Mouse (Mus musculus) adrenal gland, adult 2 months (tissue): ENCODE data around the gene Plvap. TPM values are rescaled to one million over a fixed set of nuclear protein-coding genes. Genes with fewer than 3 reads are reported as not detected.

Source experiments
- DNase-seq: peaks from one replicate; pipeline ENCODE4 v3.0.0; 2021
- polyA plus RNA-seq: library from polyadenylated mRNA; depleted of rRNA; stranded (reverse); fragments of >200 nt; gene quantifications from 2 replicates; pipeline ENCODE4 v1.2.3, GENCODE M21; 2012
- total RNA-seq, 2 experiments: library from RNA; stranded (reverse); gene quantifications; 2 replicates each; pipeline ENCODE4 v1.2.3; 2021

Plvap gene
- total and polyA plus RNA-seq, 3 experiments: 198 to 559 (median 219) TPM

DNA sequence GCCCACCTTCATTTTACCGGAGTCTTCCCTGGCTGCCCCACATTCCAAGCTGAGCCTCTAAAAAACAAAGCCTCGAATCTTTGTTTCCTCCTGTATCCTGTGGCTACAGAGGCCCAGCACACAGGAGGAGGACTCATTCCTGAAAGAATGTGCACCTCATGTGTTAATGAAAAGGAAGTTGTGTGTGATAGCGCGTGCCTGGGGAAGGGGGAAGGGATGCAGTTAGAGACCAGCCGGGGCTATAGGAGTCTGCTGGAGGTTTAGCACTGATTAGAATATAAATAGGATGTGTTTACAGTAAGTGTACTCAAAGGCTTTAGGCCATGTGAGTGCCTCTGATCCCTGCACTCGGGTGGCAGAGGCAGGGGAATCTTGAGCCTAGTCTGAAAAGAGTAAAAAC lies 14.7 kb upstream of the Plvap start:
- DNase-seq: no peak

DNA sequence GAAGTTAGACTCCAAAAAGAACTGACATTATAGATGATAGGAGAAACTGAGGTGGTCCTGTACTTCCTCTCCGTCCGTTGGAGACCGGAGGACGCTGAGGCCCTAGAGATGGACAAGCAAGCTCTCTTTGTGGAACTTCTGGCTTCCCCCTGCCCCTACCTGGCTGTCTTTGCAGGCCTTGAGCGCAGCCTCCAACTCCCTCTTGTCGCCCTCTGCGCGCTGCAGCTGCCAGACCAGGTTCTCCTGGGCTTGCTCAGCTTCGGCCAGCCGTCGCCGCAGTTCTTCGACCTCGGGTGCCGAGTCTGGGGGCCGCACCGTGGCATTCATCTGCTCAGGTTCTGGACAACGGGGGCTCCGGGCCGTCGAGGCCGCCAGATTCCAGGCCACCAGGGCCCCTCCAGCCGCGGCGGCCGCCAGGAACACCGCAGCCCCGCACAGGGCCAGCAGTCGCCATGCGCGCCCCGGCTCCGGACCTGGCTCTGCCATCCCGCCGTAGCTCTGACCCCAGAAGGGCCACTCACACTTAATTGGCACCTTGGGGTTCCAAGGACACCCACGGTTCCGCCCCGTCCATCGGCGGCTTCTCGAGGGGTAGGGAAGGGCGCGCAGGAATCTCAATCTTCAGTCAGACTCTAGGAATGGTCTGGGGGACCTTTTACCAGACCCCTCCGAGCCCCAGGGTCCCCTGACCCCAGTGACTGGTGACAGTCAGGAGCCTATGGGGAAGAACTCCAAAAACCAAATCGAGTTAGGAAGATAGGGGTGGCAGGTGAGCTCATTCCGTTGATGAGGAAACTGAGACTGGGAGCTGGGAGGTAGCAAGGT lies 13.9 kb upstream of the Plvap start, which contains the start of gene Ccdc194:
Ccdc194 (minus strand) TSS at position 486 of the 825 bp plus-strand sequence.
- no peak for DNase-seq

DNA sequence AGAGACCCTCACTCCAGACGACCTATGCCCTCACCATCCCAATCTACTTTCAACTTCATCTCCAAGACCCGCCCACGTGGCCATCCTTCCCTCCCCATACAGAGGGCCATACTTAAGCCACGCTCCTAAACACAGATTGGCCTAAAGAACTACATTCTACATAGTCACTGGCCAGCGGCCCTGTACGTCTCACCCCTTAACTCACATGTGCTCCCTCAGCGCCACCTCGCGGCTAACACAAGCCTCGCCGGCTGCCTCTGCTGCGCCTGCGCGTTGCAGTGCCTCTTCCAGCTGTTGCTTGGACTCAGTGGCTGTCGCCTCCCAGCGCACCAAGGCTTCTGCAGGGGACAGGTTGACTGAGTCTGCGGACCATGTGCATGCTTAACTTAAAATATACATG lies 10.1 kb upstream of the Plvap start:
- DNase-seq: peak; percentile 95

DNA sequence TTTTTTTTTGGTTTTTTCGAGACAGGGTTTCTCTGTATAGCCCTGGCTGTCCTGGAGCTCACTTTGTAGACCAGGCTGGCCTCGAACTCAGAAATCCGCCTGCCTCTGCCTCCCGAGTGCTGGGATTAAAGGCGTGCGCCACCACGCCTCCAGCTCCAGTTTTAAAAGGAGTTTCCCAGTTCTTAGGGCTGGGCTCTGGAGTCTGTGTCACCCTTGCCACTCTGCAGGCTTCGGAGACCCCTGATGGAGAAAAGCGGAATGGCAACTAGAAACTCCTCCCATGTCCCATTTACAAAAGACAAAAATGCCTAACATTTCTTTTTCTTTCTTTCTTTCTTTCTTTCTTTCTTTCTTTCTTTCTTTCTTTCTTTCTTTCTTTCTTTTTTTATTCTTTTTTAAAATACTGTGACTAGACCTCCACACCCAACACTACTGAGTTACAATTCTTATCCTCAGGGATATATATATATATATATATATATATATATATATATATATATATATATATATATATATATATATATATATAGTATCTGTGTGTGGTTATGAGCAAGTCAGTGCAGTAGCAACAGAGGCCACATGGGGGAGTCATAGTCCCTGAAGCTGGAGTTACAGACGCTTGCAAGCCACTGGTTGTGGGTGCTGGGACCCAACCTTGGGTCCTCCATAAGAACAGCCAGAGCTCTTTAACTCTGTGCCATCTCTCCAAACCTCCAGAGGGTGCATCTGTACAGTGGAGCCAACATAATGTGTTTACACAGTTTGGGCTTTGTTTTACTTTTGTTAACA lies 7.7 kb upstream of the Plvap start:
- DNase-seq: peak; percentile 72

DNA sequence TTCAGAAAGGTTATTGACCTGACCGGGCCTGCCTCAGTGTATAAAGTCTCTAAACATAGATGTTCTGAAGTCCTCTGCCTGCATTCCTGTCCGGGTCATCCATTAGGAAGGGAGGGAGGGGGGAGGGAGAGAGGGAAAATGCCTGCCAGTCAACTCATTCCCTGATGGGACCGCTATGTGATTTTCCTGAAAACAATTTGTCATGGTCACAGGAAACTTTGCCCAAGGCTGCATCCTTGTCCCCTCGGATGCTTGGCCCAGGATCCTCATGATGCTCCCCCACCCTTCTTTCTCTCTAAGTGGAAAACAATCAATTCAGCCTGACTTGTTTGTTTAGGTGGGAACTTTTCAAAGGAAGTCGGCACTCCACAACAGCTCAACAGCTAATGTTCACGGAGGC lies 5.2 kb upstream of the Plvap start:
- DNase-seq: peak; percentile 60

DNA sequence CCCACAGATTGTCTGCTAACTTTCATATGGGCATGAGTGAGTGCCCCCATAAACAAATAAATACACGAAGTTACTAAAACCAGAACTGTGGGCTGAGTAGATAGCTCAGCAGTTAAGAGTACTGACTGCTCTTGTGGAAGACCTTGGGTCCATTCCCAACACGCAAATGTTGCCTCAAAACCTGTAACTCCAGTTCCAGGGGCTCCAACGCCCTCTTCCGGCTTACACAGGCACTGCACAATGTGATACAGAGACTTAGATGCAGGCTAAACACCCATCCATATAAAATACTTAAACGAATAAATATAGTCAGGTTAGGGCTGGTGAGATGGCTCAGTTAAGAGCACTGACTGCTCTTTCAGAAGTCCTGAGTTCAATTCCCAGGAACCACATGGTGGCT lies 3.5 kb upstream of the Plvap start:
- no peak for DNase-seq

DNA sequence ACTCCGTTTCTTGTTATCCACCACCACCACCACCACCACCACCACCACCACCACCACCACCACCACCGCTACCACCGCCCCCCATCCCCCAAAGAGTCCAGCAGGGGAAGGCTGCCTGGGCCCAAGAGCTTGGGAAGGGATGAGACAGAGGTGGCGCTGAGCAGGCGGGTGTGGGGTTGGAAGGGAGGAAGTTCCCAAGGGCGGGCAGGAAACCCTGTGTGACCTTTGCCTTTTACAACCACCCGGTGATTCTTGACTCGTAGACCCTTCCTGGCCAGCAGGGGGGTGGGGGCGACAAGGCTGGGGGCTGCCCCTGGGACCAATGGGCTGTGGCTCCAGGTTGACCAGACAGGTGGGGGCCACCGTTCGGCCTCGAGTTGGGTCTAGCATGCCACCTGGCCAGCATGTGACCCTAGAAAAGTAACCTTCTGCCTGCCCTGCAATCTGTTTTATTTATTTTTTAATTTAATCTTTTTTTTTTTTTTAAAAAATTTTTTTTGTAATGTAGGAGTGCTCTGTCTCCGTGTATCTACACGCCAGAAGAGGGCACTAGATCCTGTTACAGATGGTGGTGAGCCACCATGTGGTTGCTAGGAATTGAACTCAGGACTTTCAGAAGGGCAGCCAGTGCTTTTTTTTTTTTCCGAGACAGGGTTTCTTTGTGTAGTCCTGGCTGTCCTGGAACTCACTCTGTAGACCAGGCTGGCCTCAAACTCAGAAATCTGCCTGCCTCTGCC lies 1.6 kb upstream of the Plvap start:
- peak; percentile 52 for DNase-seq

DNA sequence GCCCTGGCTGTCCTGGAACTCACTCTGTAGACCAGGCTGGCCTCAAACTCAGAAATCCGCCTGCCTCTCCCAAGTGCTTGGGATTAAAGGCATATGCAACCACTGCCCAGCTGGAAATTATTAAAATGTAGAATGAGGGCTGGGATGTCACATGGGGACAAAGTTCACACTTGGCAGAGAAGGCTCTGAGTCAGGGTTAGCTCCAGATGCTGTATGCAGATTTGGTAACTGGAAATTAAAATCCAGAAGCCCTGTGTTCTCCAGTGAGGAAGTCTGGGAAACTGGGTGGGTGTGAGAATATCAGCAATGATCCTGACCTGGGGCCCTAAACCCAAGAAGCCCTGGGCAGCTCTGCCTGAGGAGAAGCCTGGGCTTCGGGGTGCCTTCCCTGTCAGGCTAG lies 2.2 kb downstream of the Plvap start:
- no peak for DNase-seq

DNA sequence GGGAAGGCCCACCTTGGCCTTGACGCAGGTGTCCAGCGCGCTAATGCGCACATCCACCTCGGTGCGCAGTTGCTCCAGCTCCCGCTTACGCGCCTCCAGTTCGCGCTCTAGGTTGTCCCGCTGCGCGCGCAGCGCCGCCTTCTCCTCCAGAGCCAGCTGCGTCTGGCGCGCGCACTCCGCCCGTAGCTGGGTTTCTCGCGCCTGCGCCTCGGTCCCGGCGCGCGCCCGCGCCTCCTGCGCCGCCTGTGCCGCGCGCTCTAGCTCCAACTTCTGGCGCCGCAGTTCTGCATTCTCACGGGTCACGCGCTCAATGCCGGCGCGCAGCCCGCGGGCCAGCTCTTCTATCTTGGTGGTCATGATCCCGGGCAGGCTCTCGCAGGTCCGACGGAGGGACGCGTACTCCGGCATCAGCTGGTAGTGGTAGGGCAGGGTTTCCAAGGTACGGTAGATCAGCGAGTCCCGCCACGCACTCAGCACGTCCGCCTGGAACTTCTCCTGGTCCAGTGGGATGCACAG lies 3.9 kb downstream of the Plvap start:
- DNase-seq: peak; percentile 91

DNA sequence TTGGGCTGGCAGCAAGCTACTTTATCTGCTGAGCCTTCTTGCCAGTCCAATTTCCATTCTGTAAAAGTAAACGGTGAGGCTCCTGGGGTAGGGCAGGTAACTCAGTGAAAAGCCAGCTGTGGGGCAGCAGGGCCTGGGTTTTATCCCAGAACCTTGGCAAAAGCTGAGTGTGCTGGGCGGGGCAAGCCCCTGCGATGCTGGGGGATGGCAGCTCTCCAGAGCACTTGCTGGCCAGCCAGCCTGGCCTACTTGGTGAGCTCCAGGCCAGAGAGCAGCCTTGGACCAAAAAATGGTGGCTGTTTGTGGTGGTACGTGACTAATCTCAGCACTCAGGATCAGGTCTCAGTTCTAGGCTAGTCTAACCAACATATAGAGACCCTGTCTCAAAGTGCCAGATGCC lies 5.6 kb downstream of the Plvap start:
- peak; percentile 77 for DNase-seq

DNA sequence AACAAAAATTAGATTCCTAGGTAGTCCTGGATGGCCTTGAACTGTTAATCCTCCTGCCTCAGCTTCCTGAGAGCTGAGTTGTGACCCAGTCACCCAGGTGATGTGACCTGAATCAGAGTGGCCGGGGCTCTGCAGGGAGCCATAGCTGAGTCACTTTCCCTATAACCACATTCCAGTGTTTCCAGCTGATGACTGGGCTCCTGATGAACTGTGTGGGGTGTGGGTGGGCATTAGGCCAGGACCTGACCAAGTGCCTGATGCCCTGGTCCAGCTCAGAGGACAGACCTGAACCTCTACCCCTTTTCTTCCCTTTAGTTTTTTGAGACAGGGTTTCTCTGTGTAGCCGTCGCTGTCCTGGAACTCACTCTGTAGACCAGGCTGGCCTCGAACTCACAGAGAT lies 6.2 kb downstream of the Plvap start:
- no peak for DNase-seq

DNA sequence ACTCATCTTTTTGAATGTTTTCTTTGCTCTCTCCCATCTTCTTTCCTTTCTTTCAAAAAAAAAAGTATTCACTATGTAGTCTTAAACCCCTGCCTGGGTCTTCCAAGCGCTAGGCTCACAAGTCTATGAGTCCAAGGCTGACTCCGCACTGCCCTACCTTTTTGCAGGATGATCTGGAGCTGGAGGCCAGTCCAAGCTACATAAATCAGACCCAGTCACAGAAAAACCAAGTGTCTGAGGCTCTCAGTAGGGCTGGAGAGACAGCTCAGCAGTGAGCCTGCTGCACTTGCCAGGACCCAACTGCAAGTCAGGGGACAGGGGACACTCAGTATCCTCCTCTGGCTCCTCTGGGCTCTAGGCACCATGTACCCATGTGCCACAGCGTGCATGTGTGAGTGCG lies 7.2 kb downstream of the Plvap start:
- DNase-seq: peak; percentile 50

DNA sequence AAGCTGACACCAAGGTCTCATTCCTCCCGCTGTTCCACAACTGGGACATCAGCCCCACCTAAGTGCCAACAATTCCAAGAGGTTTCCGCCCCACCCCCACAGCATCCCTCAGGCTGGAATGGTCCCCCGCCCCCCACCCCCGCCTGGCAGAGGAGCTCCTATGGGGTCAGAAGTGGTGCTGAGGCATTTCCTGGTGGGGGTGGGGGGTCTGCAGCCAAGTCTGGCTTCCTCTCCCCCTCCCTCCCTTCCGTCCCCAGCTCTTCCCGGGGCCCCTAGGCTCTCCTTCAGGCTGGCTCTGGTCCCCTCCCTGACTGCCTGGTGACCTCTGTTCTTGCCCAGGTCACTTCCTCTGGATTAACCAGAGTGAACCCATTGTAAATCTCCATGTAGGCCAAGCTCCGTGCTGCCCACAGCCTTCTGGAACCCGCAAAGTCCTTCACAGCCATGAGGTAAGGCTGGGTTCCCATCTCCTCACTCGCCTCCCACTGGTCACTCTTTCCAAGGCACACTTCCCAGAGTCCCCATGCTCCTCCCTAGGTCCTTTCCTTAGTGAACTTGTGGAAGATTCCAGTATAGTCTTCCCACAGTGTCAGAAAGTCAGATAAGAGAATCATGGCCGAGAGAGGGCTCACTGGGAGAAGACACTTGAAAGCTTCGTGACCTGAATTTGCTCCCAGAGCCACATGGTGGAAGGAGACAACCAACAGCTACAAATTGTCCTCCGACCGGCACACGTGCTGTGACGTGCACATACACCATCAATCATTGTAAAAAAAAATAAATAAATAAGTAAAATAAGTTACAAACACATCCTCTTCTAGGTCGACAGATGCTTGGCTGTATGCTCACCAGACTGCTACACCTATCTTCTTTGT lies 12.5 kb downstream of the Plvap start:
- peak; percentile 59 for DNase-seq

DNA sequence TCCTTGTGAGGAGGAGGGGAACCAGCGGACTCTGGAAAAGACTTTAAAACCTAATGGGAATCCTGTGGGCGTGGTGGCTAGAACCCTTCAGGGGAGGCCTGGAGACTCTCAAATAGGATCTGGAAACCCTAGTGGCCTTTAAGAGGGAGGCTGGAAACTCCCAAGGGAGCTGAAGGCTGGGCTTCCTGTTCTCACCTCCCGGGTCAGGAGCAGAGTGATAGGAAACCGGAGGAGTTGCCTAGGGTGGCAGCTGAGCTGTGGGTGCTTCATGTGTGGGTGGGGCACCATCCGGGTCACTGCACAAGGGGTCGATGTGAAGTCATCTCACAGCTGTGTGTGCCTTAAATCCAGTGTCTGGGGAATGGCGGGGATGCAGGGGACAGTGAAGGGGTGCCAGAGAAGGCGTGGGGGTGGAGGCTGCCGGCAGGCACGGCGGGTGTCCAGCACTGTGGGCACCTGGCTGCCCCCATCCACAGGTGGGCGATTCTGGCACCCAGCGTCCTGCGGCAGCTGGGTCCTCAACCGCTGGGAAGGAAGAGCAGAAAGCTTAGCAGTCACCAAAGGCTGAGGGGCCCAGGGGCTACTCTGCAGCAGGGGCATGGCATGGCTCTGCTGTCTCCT lies 13.6 kb downstream of the Plvap start:
- DNase-seq: peak; percentile 71

DNA sequence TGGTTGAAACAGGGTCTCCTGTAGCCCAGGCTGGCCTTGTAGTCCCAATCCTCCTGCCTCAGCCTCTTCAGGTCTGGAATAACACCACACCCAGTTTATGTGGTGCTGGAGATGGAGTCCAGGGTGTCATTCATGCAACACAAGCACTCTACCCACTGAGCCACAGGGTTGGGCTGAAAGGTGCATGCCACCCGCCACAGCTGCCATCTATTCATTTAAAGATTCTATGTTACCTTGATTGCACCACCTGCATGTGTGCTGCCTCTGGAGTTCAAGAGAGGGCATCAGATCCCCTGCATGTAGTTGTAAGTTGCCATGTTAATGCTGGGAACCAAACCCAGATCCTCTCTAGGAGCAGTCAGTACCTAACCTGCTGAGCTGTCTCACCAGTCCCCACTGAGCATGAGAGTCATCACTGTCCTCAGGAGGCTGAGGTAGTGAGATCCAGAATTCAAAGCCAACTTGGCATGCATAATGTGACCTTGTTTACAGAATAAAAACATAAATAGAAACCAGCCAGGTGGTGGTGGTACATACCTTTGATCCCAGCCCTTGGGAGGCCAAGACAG lies 14.4 kb downstream of the Plvap start:
- DNase-seq: no peak

DNA sequence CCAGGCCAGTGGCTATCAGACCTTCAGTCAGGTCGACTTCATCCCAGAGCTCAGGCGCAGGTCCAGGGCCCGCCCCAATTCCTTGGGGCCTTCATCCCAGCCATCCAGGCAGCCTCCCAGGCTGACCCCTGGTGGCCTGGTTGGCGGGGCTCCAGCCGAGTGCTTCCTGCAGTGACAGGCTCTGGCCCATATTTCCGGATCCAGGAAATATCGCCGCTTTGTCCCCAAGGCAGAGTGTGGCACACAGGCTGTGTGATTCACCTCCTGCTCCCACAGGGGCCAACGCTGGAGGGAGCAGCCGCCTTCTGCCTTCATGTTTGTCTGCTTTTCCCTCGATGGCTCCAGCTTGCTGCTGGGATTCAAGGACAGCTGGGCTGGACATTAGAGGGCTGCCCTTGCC lies 15.1 kb downstream of the Plvap start:
- peak; percentile 98 for DNase-seq

DNA sequence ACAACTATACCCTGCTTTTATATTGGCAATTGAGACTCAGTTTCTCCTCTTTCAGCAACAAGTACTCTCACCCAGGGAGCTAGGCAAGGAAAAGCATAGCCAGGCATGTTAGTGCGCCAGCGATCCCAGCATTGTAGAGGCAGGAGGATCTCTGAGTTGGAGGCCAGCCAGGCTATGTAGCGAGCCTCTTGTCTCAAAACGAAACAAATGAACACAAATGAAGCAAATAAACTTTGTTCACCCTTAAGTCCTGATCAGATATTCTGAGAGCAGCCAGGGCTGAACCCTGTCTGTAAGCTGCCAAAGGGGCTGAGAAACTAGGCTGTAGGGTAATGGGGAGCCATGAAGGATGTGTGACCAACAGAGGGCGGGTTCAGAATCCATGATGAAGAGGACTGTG lies 15.7 kb downstream of the Plvap start:
- peak; percentile 37 for DNase-seq

DNA sequence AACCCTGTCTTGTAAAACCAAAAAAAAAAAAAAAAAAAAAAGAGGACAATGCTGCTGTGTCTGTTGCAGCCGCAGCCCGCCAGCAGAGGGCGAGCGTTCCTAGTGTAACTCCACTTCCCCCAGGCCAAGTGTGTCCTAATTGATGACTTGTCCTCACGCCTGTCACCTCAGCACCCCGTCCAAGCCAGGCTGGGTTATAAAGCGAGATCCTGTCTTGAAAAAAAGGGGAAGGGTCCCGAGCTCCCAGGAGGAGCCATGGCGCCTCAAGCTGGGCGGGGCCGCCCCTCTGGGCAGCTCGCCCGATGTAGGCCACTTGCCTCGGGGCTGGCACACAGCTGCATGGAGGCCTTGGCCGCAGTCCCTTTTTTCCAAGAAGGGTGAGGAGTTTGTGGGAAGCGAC lies 16.5 kb downstream of the Plvap start:
- peak; percentile 91 for DNase-seq

DNA sequence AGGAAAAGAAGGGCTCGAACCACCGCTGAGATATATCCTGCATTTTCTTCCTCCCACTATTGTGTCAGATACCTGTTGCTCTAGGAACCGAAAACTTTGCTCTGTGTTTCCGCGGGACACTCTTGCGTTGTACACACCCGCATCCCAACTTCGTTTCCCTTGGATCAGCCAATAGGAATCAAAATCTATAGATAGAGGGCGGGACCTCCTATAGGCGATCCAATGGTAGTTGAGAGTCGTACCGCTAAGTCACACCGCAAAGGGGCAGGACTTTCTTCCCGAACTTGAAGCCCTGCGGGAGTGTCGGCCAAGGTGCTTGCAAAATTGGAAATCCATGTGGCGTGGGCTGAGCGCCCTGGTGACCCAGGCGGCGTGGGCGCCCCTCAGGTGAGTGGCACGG lies 23.1 kb downstream of the Plvap start:
- peak; percentile 92 for DNase-seq

DNA sequence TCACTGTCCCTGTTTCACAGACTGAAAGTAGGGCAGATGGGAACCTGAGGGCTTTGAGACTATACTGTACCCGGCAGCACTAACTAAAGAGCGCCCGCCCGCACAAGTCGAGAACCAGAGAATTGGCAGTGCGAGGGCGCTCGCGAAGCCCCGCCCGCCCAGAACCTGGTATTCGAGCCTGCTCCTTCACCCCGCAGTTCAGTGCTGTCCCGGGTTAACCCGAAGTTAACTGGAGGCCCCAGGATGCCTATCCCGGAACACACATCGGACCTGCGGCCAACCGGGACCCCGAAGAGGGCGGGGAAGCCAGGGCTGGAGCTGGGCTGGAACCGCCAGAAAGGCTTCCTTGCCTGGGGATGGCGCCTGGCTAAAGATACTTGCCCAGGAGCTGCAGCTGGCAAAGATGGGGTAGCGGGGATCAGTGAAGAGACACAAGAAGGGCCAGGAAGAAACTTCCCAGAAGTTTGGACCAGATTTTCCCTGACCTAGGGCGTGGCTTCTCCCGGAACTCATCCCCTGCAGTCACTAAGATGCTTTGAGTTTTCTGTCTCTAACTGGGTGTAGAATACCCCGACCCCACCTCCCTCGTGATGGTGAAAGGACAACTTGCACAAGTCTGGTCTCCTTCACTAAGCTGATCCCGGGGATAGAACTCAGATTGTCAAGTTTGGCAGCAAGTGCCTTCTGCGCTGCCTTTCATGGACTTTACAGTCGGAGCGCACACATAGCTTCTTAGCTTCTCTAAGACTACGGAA lies 23.7 kb downstream of the Plvap start, which contains the start of gene Gtpbp3:
Gtpbp3 (plus strand) TSS at position 413 of the 755 bp plus-strand sequence.
- DNase-seq: peak; percentile 90
